In genomic region chr13:34037172-34038055, GRCm38 (mm10) we compare ENCODE assay signal across 8 mouse cellular contexts. TPM values are rescaled to one million over a fixed set of nuclear protein-coding genes. Genes with fewer than 3 reads are reported as not detected.
DNase-seq lines count a peak whose midpoint lies in the region; ATAC-seq lines count a peak whose summit lies in the region.

Gene Bphl, plus strand, starts transcription at chr13:34037597.

- peak within 1 kb of the TSS; percentile 86 for H3K4me2 ChIP-seq in heart, embryonic 14.5 days (ENCODE audit: low read length)
- H3K4me2 ChIP-seq in liver, embryonic 13.5 days: peak within 1 kb of the TSS; percentile 85
- H3K4me2 ChIP-seq in stomach, embryonic 16.5 days (ENCODE audit: low read depth, low read length): peak within 1 kb of the TSS; percentile 89

- peak within 1 kb of the TSS; percentile 96 for H3K9ac ChIP-seq in heart, embryonic 14.5 days (ENCODE audit: low read length)
- H3K9ac ChIP-seq in liver, embryonic 13.5 days: peak within 1 kb of the TSS; percentile 88
- H3K9ac ChIP-seq in stomach, embryonic 16.5 days (ENCODE audit: low read length): peak within 1 kb of the TSS; percentile 95

- peaks cover 24% of the 10 kb centered on the region for H3K36me3 ChIP-seq in heart, embryonic 14.5 days (ENCODE audit: control insufficient read depth, insufficient read depth, low read length)
- H3K36me3 ChIP-seq in liver, embryonic 13.5 days: peaks cover 16% of the 10 kb centered on the region
- peaks cover 19% of the 10 kb centered on the region; the same call in 1 of the 2 replicates for H3K36me3 ChIP-seq in stomach, embryonic 16.5 days (ENCODE audit: control insufficient read depth, insufficient read depth, low read length)

- peak within 1 kb of the TSS; percentile 73 to 91 for H3K27ac ChIP-seq in heart, embryonic 14.5 days (replicated peaks in 1 of 2; ENCODE audit: control insufficient read depth in 1 of 2, insufficient read depth in 1 of 2, low read depth in 2 of 2, low read length in 2 of 2)
- H3K27ac ChIP-seq in liver, embryonic 13.5 days: peak within 1 kb of the TSS; percentile 54
- H3K27ac ChIP-seq in stomach, embryonic 16.5 days (ENCODE audit: low read length): peak within 1 kb of the TSS; percentile 81

- no peaks in the 10 kb centered on the region for H3K27me3 ChIP-seq in heart, embryonic 14.5 days (ENCODE audit: control insufficient read depth, insufficient read depth, low read length)
- no peaks in the 10 kb centered on the region for H3K27me3 ChIP-seq in liver, embryonic 13.5 days
- H3K27me3 ChIP-seq in stomach, embryonic 16.5 days (ENCODE audit: control insufficient read depth, insufficient read depth, low read length): no peaks in the 10 kb centered on the region

- WGBS in heart, embryonic 14.5 days: under 1% methylated on average over 37 of the region's 37 CpGs
- WGBS in liver, embryonic 13.5 days (ENCODE audit: insufficient replicate concordance): under 1% methylated on average over 37 of the region's 37 CpGs
- WGBS in stomach, embryonic 16.5 days: 1% methylated on average over 37 of the region's 37 CpGs

- peaks cover 8 to 18% of the 10 kb centered on the region in 2 experiments for H3K4me1 ChIP-seq in heart, embryonic 14.5 days (ENCODE audit: control insufficient read depth in 2 of 2, insufficient read depth in 2 of 2, low read length in 2 of 2)
- H3K4me1 ChIP-seq in liver, embryonic 13.5 days (replicated peaks): peaks cover 17% of the 10 kb centered on the region
- H3K4me1 ChIP-seq in stomach, embryonic 16.5 days (ENCODE audit: control insufficient read depth, insufficient read depth, low read length): peaks cover 11% of the 10 kb centered on the region

- ATAC-seq in CD4-positive, CD25-positive, alpha-beta regulatory T cell, adult 4 months: peak; percentile 99
- peak; percentile 90 for ATAC-seq in heart, embryonic 14.5 days (ENCODE audit: insufficient number of reproducible peaks, insufficient read depth, low FRiP score, low read depth)
- ATAC-seq in liver, embryonic 13.5 days (ENCODE audit: low read depth): peak; percentile 90
- ATAC-seq in stomach, embryonic 16.5 days (ENCODE audit: insufficient read depth, low FRiP score): peak; percentile 94

- H3K9me3 ChIP-seq in heart, embryonic 14.5 days (ENCODE audit: control insufficient read depth, low read length): no peaks in the 10 kb centered on the region
- no peaks in the 10 kb centered on the region for H3K9me3 ChIP-seq in liver, embryonic 13.5 days (replicated peaks)
- no peaks in the 10 kb centered on the region for H3K9me3 ChIP-seq in stomach, embryonic 16.5 days (replicated peaks; ENCODE audit: control insufficient read depth, low read length)

- peak within 1 kb of the TSS; percentile 72 to 86 for H3K4me3 ChIP-seq in heart, embryonic 14.5 days (ENCODE audit: control insufficient read depth in 1 of 2, insufficient read depth in 1 of 2, low read depth in 1 of 2, low read length in 2 of 2)
- H3K4me3 ChIP-seq in liver, embryonic 13.5 days (replicated peaks): peak within 1 kb of the TSS; percentile 79
- peak within 1 kb of the TSS; percentile 76 for H3K4me3 ChIP-seq in stomach, embryonic 16.5 days (replicated peaks; ENCODE audit: low read length)

- DNase-seq in c-Kit-negative CD71-positive TER-119-positive erythroid progenitor cells, embryonic 14.5 days (ENCODE audit: low read depth, low spot score): peak; percentile 83
- peak; percentile 79 for DNase-seq in fibroblast of lung, adult 2 months (ENCODE audit: low read depth)
- DNase-seq in kidney, postnatal 14 days: peak; percentile 97
- peak; percentile 86 for DNase-seq in liver, embryonic 13.5 days
- DNase-seq in neural tube, embryonic 10.5 days (ENCODE audit: extremely low spot score, low spot score): peak; percentile 89

RNA-seq across cellular contexts. Expression of gene Bphl, which starts in this region (rescaled TPM):
- polyA plus RNA-seq in CD4-positive, CD25-positive, alpha-beta regulatory T cell, adult 4 months (2017; shearing (Covaris generic)): 10 to 100 TPM; 29.9 to 36.0 TPM
- polyA plus RNA-seq in heart, embryonic 14.5 days (2014; fragmentation: Nextera tagmentation; extraction: Ambion mirVana): 45.2 and 50.1 TPM in 2 replicates
- polyA plus RNA-seq in liver, embryonic 13.5 days (2015; fragmentation: Nextera tagmentation; extraction: Ambion mirVana): 32.3 and 37.9 TPM in 2 replicates
- 48.9 and 49.8 TPM in 2 replicates for polyA plus RNA-seq in stomach, embryonic 16.5 days (2015; fragmentation: Nextera tagmentation; extraction: Ambion mirVana)

Comparison
In these comparisons a context has a peak if more than half of its experiments do, and no peak if none do; other contexts are left out.
1. Peak in every context shown above with its lines: DNase-seq, ATAC-seq, H3K4me3 ChIP-seq and H3K27ac ChIP-seq.